Mouse (Mus musculus) hindbrain, postnatal 0 days (tissue): ENCODE measurements around the gene Tmc3. TPM values are rescaled to one million over a fixed set of nuclear protein-coding genes. Genes with fewer than 3 reads are reported as not detected.

Experiments used
- ATAC-seq: fragments of 200-750 bp; cut with Nextera tagmentation; 2 replicates; pipeline ENCODE4 v1.8.0; 2017; ENCODE audit warnings: mild to moderate bottlenecking, moderate TSS enrichment, moderate library complexity
- DNase-seq: peaks from one replicate; pipeline ENCODE4 v3.0.0-alpha.2; 2015; ENCODE audit warnings: low spot score
- H3K27ac ChIP-seq: fragments of 300-500 bp; sonication (generic); 2 replicates; pipeline ENCODE4 v1.5.1; 2014; ENCODE audit warnings: mild to moderate bottlenecking
- H3K27me3 ChIP-seq: fragments of 300-500 bp; sonication (generic); 2 replicates; pipeline ENCODE4 v1.6.1; 2014; ENCODE audit warnings: low read length, mixed read lengths; ENCODE audit not compliant: insufficient read depth
- H3K36me3 ChIP-seq: fragments of 300-500 bp; sonication (generic); 2 replicates; pipeline ENCODE4 v1.6.1; 2014; ENCODE audit warnings: low read length, mixed read lengths; ENCODE audit not compliant: insufficient read depth
- H3K4me1 ChIP-seq: fragments of 300-500 bp; sonication (generic); 2 replicates; pipeline ENCODE4 v1.6.1; 2014; ENCODE audit warnings: antibody characterized with exemption, low read length, mixed read lengths; ENCODE audit not compliant: insufficient read depth
- H3K4me2 ChIP-seq: fragments of 300-500 bp; sonication (generic); 2 replicates; pipeline ENCODE4 v1.6.1; 2014; ENCODE audit warnings: low read depth, mild to moderate bottlenecking, low read length, moderate library complexity, mixed read lengths
- H3K4me3 ChIP-seq: fragments of 300-500 bp; sonication (generic); 2 replicates; pipeline ENCODE4 v1.5.1; 2014; ENCODE audit warnings: low read length
- H3K9ac ChIP-seq: fragments of 300-500 bp; sonication (generic); replicated peaks from 2 replicates; pipeline ENCODE4 v1.6.1; 2014; ENCODE audit warnings: mild to moderate bottlenecking, low read length, moderate library complexity, mixed read lengths
- H3K9me3 ChIP-seq: fragments of 300-500 bp; sonication (generic); 2 replicates; pipeline ENCODE4 v1.6.1; 2016; ENCODE audit warnings: low read length, mixed read lengths
- CTCF ChIP-seq: IDR thresholded peaks from 2 replicates; pipeline ENCODE4 v1.5.1; 2016; ENCODE audit warnings: antibody characterized with exemption, control low read depth, low read depth
- WGBS: fragments of 180-500 bp; shearing (Covaris S2); extraction: QIAGEN DNeasy Blood & Tissue Kit; methylation state at CpG from one replicate; pipeline ENCODE4 v1.1.7; 2014; 5-methylcytosine and 5-hydroxymethylcytosine counted together
- polyA plus RNA-seq: library from polyadenylated mRNA; unstranded; fragments of >200 nt; fragmentation: Nextera tagmentation; extraction: Ambion mirVana; gene quantifications from 2 replicates; pipeline ENCODE4 v1.2.1, GENCODE M21; 2015
- total RNA-seq: library from RNA; depleted of rRNA; stranded (reverse); fragments of >200 nt; gene quantifications from 2 replicates; pipeline ENCODE4 v1.2.3, GENCODE M21; 2014

Gene Tmc3
- total and polyA plus RNA-seq, 2 experiments from 2014 or later = 0.29 to 0.94 TPM

DNA sequence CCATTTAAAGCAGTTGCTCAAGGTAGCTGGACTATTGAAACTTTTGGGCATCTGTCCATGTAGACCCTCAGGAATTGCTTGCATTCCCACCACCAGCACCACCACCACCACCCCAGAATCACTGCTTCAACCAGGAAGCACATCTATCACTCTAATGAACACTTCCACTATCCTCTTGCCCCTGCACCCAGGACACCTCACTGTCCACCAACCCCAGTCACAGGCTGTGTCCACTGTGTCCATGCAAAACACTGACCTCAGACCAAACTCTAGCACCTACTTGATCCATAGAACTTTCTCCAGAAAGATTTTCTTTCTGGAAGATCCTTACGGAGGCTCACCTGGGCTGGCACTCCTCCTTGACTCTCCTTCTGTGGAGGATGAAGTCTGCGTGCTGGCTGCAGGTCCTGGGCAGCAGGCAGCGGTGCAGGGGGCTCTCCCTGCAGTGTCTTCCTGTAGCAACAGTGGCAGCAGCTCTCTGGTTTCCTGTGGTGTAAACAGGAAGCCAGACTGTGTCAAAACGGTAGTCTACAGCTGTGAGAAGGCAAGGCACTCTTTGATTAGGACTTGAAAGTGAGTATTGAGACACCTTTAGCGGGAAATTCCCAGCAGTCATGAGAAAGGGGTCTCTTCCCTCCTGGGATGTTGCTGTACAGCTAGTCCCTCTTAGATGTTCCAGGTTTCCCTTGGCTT, 70.4 kb downstream of the Tmc3 start:
- Histone ChIP-seq H3K4me1 (no peaks in the 10 kb centered on the region), H3K9me3 (no peaks in the 10 kb centered on the region), H3K4me3 (no peak overlapping the region), H3K4me2 (no peak overlapping the region), H3K36me3 (no peaks in the 10 kb centered on the region), H3K9ac (no peak overlapping the region), H3K27me3 (no peaks in the 10 kb centered on the region), H3K27ac (no peak overlapping the region)
- TF ChIP-seq CTCF = no peak
- 67% methylated on average over 5 of the region's 5 CpGs for WGBS
- DNase-seq = no peak
- ATAC-seq = no peak

DNA sequence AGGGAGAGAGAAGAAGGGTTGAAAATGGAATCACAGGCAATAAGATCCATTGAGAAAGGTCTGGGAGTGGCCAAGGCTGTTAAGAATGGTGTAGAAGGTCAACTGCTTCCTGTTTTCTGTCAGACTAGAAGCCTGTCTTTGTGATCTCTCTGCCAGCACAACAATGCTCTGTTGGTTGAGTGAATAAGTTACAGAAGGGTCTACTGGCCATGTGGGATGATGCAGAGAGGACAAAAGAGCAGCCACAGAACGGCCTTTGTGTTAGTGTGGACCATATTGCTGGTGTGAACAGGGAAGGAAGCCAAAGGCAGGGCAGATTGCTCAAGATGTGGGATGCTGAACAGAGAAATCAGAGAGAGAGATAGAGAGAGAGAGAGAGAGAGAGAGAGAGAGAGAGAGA, 74.0 kb downstream of the Tmc3 start:
- 54% methylated on average over 1 of the region's 1 CpGs for WGBS
- Histone ChIP-seq H3K4me2 (no peak overlapping the region), H3K36me3 (no peaks in the 10 kb centered on the region), H3K27ac (no peak overlapping the region), H3K9me3 (no peaks in the 10 kb centered on the region), H3K4me1 (no peaks in the 10 kb centered on the region), H3K27me3 (no peaks in the 10 kb centered on the region), H3K9ac (no peak overlapping the region), H3K4me3 (no peak overlapping the region)
- DNase-seq (no peak), ATAC-seq (no peak)
- TF ChIP-seq CTCF = no peak

DNA sequence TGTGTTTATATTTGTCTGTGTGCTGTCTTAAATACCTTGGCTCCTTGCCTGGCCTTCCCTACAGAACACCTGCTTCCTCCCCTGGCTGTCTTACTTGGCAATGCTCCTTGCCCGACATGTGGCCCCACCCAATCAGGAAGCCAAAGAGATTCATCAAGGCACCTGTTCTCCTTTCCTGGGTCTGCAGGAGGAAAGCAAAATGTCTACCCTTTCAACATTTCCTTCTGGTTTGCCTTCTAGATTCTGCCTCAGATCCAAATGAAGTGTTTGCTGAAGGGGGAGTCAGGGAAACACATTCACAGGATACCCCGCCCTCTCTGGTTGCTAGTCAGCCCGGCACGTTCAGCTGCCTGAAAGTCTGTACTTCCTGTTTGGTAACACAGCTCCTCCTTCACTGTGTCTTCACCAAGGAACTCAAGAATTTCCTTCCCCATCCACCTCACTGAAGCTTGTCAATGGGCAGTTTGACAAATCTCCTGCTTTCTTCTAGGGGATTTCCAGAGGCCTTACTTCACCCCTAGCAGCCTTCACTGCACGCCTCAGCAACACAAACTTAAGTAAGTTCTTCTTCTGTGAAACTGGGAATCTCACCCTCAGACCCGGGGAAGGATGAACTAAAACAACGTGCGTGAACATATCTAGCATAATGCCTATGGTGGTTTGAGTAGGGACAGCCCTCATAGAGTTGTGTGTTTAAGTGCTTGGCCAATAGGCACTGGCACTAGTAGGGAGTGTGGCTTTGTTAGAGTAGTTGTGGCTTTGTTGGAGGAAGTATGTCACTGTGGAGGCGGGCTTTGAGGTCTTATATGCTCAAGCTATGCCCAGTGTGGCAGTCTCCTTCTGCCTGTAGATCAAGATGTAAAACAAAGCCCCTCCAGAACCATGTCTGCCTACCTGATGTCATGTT, 74.7 kb downstream of the Tmc3 start:
- no peak for TF ChIP-seq CTCF
- Histone ChIP-seq H3K4me2 (no peak overlapping the region), H3K27me3 (no peaks in the 10 kb centered on the region), H3K9ac (no peak overlapping the region), H3K9me3 (no peaks in the 10 kb centered on the region), H3K27ac (no peak overlapping the region), H3K36me3 (no peaks in the 10 kb centered on the region), H3K4me3 (no peak overlapping the region), H3K4me1 (no peaks in the 10 kb centered on the region)
- 86% methylated on average over 9 of the region's 9 CpGs for WGBS
- ATAC-seq (no peak), DNase-seq (peak; percentile 12)

DNA sequence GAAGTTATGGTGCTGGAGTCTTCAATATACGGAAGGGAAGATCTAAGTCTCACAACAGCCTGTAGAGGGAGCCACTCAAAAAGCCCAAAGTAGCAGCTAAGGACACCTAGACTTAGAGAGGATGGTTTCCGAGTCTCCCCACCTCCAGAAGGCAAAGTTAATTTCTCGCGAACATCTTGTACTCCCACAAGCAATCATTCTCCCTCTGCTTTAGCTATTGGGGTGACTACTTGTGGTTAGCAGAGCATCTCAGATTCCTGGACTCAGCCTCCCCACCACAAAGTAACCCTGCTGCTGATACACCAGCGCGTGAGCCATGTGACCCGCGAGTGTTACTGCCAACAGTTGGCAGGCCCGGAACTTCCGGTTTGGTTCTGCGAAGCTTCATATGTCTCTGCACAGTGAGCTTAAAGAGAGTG, 75.6 kb downstream of the Tmc3 start:
- Histone ChIP-seq H3K9me3 (no peaks in the 10 kb centered on the region), H3K27ac (no peak overlapping the region), H3K9ac (no peak overlapping the region), H3K4me1 (no peaks in the 10 kb centered on the region), H3K4me2 (no peak overlapping the region), H3K27me3 (no peaks in the 10 kb centered on the region), H3K4me3 (no peak overlapping the region), H3K36me3 (no peaks in the 10 kb centered on the region)
- 95% methylated on average over 11 of the region's 11 CpGs for WGBS
- DNase-seq (no peak), ATAC-seq (no peak)
- no peak for TF ChIP-seq CTCF

DNA sequence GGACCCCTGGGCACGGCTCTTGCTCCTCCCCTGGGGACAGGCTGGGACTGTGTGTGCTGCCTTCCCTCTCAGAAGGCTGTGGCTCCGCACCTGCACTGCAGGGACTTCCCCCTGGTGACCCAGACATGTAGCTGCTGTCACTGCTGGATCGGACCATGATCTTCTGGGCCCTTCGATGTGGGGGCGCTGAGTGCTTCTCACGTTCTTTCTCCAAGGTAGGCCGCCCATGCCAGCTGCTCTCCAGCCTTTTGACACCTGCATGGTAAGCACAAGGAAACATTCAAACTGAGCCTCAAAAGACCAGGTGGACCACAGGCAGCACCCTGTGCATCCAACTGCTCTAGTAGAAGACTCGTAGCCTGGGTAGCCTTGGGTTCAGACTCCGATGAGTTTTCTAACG, 76.3 kb downstream of the Tmc3 start:
- WGBS = 89% methylated on average over 10 of the region's 10 CpGs

DNA sequence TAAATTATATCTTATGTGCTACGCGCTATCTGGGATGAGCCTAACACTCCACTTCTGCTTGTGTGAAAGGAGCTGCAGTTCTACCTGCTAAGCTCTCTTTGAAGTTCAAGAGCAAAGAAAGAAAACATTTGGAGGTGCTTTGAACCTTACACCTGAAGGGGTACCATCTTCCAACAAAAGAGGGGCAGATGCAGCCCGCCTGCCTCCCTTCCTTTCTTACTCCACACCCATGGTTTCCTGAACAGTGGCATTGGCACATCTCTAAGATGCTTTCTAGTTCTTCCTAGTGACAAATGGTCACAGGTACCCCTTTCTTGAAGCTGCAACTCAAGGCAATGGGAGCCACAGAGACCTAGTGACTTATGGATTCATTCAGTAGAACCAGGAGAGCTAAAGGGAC, 77.0 kb downstream of the Tmc3 start:
- Histone ChIP-seq H3K4me1 (no peaks in the 10 kb centered on the region), H3K4me3 (no peak overlapping the region), H3K9me3 (no peaks in the 10 kb centered on the region), H3K4me2 (no peak overlapping the region), H3K9ac (no peak overlapping the region), H3K27ac (no peak overlapping the region), H3K27me3 (no peaks in the 10 kb centered on the region), H3K36me3 (no peaks in the 10 kb centered on the region)
- ATAC-seq (no peak), DNase-seq (no peak)
- WGBS = 98% methylated on average over 3 of the region's 3 CpGs
- TF ChIP-seq CTCF = no peak

More for the DNA sequence above, 76.3 kb downstream of the Tmc3 start:
- no peak overlapping the region for H3K27ac ChIP-seq
- ATAC-seq = no peak
- no peaks in the 10 kb centered on the region for H3K9me3 ChIP-seq
- no peak overlapping the region for H3K4me3 ChIP-seq
- H3K36me3 ChIP-seq = no peaks in the 10 kb centered on the region
- no peaks in the 10 kb centered on the region for H3K27me3 ChIP-seq
- no peak for DNase-seq
- H3K4me2 ChIP-seq = no peak overlapping the region
- H3K4me1 ChIP-seq = no peaks in the 10 kb centered on the region
- no peak for TF ChIP-seq CTCF
- no peak overlapping the region for H3K9ac ChIP-seq
